Mouse (Mus musculus) kidney, postnatal 0 days (tissue): ENCODE results near the gene Ush1c. TPM values are rescaled to one million over a fixed set of nuclear protein-coding genes. Genes with fewer than 3 reads are reported as not detected.

Experiments
- ATAC-seq: fragments of 200-750 bp; cut with Nextera tagmentation; replicated peaks from 2 replicates; pipeline ENCODE4 v1.8.0; 2017; ENCODE audit warnings: low read depth, moderate number of reproducible peaks, moderate TSS enrichment, moderate library complexity; ENCODE audit not compliant: low FRiP score
- DNase-seq: peaks from one replicate; pipeline ENCODE4 v3.0.0-alpha.2; 2016; ENCODE audit warnings: low spot score
- H3K27ac ChIP-seq: fragments of 300-500 bp; sonication (generic); 2 replicates; pipeline ENCODE4 v1.5.1; 2014; ENCODE audit warnings: mild to moderate bottlenecking
- H3K27me3 ChIP-seq: fragments of 300-500 bp; sonication (generic); 2 replicates; pipeline ENCODE4 v1.6.1; 2014; ENCODE audit warnings: low read length, mixed read lengths; ENCODE audit not compliant: insufficient read depth
- H3K36me3 ChIP-seq: fragments of 300-500 bp; sonication (generic); 2 replicates; pipeline ENCODE4 v1.6.1; 2014; ENCODE audit warnings: low read length, mixed read lengths; ENCODE audit not compliant: insufficient read depth
- H3K4me1 ChIP-seq: fragments of 300-500 bp; sonication (generic); replicated peaks from 2 replicates; pipeline ENCODE4 v1.6.1; 2014; ENCODE audit warnings: antibody characterized with exemption, low read length, mixed read lengths; ENCODE audit not compliant: insufficient read depth
- H3K4me2 ChIP-seq: fragments of 300-500 bp; sonication (generic); 2 replicates; pipeline ENCODE4 v1.6.1; 2014; ENCODE audit warnings: mild to moderate bottlenecking, low read length, moderate library complexity, mixed read lengths
- H3K4me3 ChIP-seq: fragments of 300-500 bp; sonication (generic); replicated peaks from 2 replicates; pipeline ENCODE4 v1.5.1; 2014; ENCODE audit warnings: low read depth, low read length
- H3K9ac ChIP-seq: fragments of 300-500 bp; sonication (generic); 2 replicates; pipeline ENCODE4 v1.6.1; 2014; ENCODE audit warnings: low read depth, low read length
- H3K9me3 ChIP-seq: fragments of 300-500 bp; sonication (generic); replicated peaks from 2 replicates; pipeline ENCODE4 v1.6.1; 2016; ENCODE audit warnings: low read length, inconsistent platforms, mixed read lengths
- CTCF ChIP-seq: IDR thresholded peaks from 2 replicates; pipeline ENCODE4 v1.5.1; 2016; ENCODE audit warnings: antibody characterized with exemption, low read depth, mild to moderate bottlenecking, moderate library complexity
- WGBS: fragments of 180-500 bp; shearing (Covaris S2); extraction: QIAGEN DNeasy Blood & Tissue Kit; methylation state at CpG from one replicate; pipeline ENCODE4 v1.1.7; 2014; 5-methylcytosine and 5-hydroxymethylcytosine counted together
- polyA plus RNA-seq: library from polyadenylated mRNA; unstranded; fragments of >200 nt; fragmentation: Nextera tagmentation; extraction: Ambion mirVana; gene quantifications from 2 replicates; pipeline ENCODE4 v1.2.1, GENCODE M21; 2015

The Ush1c gene
- polyA plus RNA-seq, 1 experiment from 2014 or later, result 36.8 TPM

GRCm38 (mm10) chr7:46237192-46237591 lies 1.1 kb downstream of the Ush1c start:
- WGBS, result 39% methylated on average over 7 of the region's 7 CpGs
- DNase-seq (peak; percentile 39), ATAC-seq (peak; percentile 80)
- Histone ChIP-seq H3K4me1 (no peaks in the 10 kb centered on the region), H3K27ac (peak overlapping the region; percentile 79), H3K9ac (0 out of 2 replicates have a peak overlapping the region, but pooled peaks have one; percentile 45), H3K4me3 (no peak overlapping the region; the same call in 1 of the 2 replicates), H3K9me3 (no peaks in the 10 kb centered on the region), H3K27me3 (no peaks in the 10 kb centered on the region), H3K4me2 (peak overlapping the region; percentile 48), H3K36me3 (no peaks in the 10 kb centered on the region)
- no peak for TF ChIP-seq CTCF

- peak overlapping the region; percentile 48 for H3K4me2 ChIP-seq
- H3K4me3 ChIP-seq, result no peak overlapping the region
- DNase-seq (peak; percentile 41), ATAC-seq (0 out of 2 replicates have a peak, but pooled peaks have one; percentile 26)
- H3K4me1 ChIP-seq, result no peaks in the 10 kb centered on the region
- no peaks in the 10 kb centered on the region for H3K36me3 ChIP-seq
- no peaks in the 10 kb centered on the region for H3K27me3 ChIP-seq
- no peaks in the 10 kb centered on the region for H3K9me3 ChIP-seq
- no peak for TF ChIP-seq CTCF
- 65% methylated on average over 15 of the region's 15 CpGs for WGBS
- H3K27ac ChIP-seq, result peak overlapping the region; percentile 79
- no peak overlapping the region for H3K9ac ChIP-seq
Measured at GRCm38 (mm10) chr7:46236363-46236762, 1.9 kb downstream of the Ush1c start.

- TF ChIP-seq CTCF, result no peak
- no peak overlapping the region for H3K4me3 ChIP-seq
- 52% methylated on average over 18 of the region's 18 CpGs for WGBS
- no peaks in the 10 kb centered on the region for H3K36me3 ChIP-seq
- no peak for ATAC-seq
- H3K4me2 ChIP-seq, result 0 out of 2 replicates have a peak overlapping the region, but pooled peaks have one; percentile 48
- no peaks in the 10 kb centered on the region for H3K4me1 ChIP-seq
- H3K9ac ChIP-seq, result no peak overlapping the region
- no peaks in the 10 kb centered on the region for H3K9me3 ChIP-seq
- H3K27ac ChIP-seq, result no peak overlapping the region
- DNase-seq, result no peak
- no peaks in the 10 kb centered on the region for H3K27me3 ChIP-seq
Measured at GRCm38 (mm10) chr7:46235948-46236347, 2.4 kb downstream of the Ush1c start.

GRCm38 (mm10) chr7:46226936-46227335 lies 11.4 kb downstream of the Ush1c start:
- H3K9me3 ChIP-seq, result no peaks in the 10 kb centered on the region
- no peaks in the 10 kb centered on the region for H3K4me1 ChIP-seq
- H3K4me3 ChIP-seq, result no peak overlapping the region
- no peaks in the 10 kb centered on the region for H3K36me3 ChIP-seq
- 71% methylated on average over 4 of the region's 4 CpGs for WGBS
- no peak for ATAC-seq
- no peak for TF ChIP-seq CTCF
- no peak overlapping the region for H3K27ac ChIP-seq
- H3K4me2 ChIP-seq, result no peak overlapping the region
- no peak for DNase-seq
- no peaks in the 10 kb centered on the region for H3K27me3 ChIP-seq
- no peak overlapping the region for H3K9ac ChIP-seq

- Histone ChIP-seq H3K9me3 (no peaks in the 10 kb centered on the region), H3K4me2 (no peak overlapping the region), H3K27ac (no peak overlapping the region), H3K9ac (no peak overlapping the region), H3K4me3 (no peak overlapping the region), H3K36me3 (no peaks in the 10 kb centered on the region), H3K4me1 (no peaks in the 10 kb centered on the region), H3K27me3 (no peaks in the 10 kb centered on the region)
- peak; percentile 61 for DNase-seq
- ATAC-seq, result no peak
- 24% methylated on average over 7 of the region's 7 CpGs for WGBS
- TF ChIP-seq CTCF, result peak; percentile 81
Measured at GRCm38 (mm10) chr7:46226253-46226652, 12.1 kb downstream of the Ush1c start.

GRCm38 (mm10) chr7:46220591-46221129 lies 17.6 kb downstream of the Ush1c start:
- Histone ChIP-seq H3K4me2 (no peak overlapping the region), H3K27ac (no peak overlapping the region), H3K36me3 (no peaks in the 10 kb centered on the region), H3K4me1 (no peaks in the 10 kb centered on the region), H3K9me3 (no peaks in the 10 kb centered on the region), H3K9ac (no peak overlapping the region), H3K27me3 (no peaks in the 10 kb centered on the region; the same call in 1 of the 2 replicates), H3K4me3 (no peak overlapping the region)
- DNase-seq (no peak), ATAC-seq (no peak)
- WGBS, result 65% methylated on average over 8 of the region's 8 CpGs
- no peak for TF ChIP-seq CTCF

GRCm38 (mm10) chr7:46218415-46218814 lies 19.9 kb downstream of the Ush1c start:
- ATAC-seq, result peak; percentile 76
- no peak for TF ChIP-seq CTCF
- H3K4me3 ChIP-seq, result no peak overlapping the region
- H3K27ac ChIP-seq, result no peak overlapping the region
- no peaks in the 10 kb centered on the region for H3K4me1 ChIP-seq
- H3K9me3 ChIP-seq, result no peaks in the 10 kb centered on the region
- 7% methylated on average over 11 of the region's 11 CpGs for WGBS
- no peaks in the 10 kb centered on the region for H3K36me3 ChIP-seq
- DNase-seq, result peak; percentile 70
- no peaks in the 10 kb centered on the region; the same call in 1 of the 2 replicates for H3K27me3 ChIP-seq
- no peak overlapping the region for H3K9ac ChIP-seq
- H3K4me2 ChIP-seq, result no peak overlapping the region
